Mouse (Mus musculus): ENCODE measurements around the gene Cldn14. TPM values are rescaled to one million over a fixed set of nuclear protein-coding genes. Genes with fewer than 3 reads are reported as not detected.
A peak's percentile ranks its signal among the peaks of the same experiment; 100 is the strongest.
"Not testable (repeated sequence)": the region's sequence is repeated elsewhere in the genome, so short reads cannot be mapped to it uniquely, and the experiment has no call there.

Gene Cldn14
- total RNA-seq, 2 experiments from 2014 or later: not detected

GRCm38 (mm10) chr16:94010156-94010555, 1.5 kb upstream of the Cldn14 start:
- intact Hi-C loops (cut with DNase I): no loop called here
- DNase-seq: no peak

GRCm38 (mm10) chr16:94009356-94009755, 719 bp upstream of the Cldn14 start:
- DNase-seq: no peak
- intact Hi-C loops (cut with DNase I): no loop called here

- intact Hi-C loops (cut with DNase I): no loop called here
- DNase-seq: peak in 1 of 2 experiments; percentile 24
Measured at GRCm38 (mm10) chr16:94006706-94007665, 1.7 kb downstream of the Cldn14 start.

GRCm38 (mm10) chr16:94003478-94003877, 5.2 kb downstream of the Cldn14 start:
- intact Hi-C loops (cut with DNase I): no loop called here
- DNase-seq: no peak

GRCm38 (mm10) chr16:94001366-94001765, 7.3 kb downstream of the Cldn14 start:
- intact Hi-C loops (cut with DNase I): no loop called here
- no peak for DNase-seq

- no peak for DNase-seq
- intact Hi-C loops (cut with DNase I): no loop called here
Measured at GRCm38 (mm10) chr16:93998895-93999294, 9.7 kb downstream of the Cldn14 start.

- intact Hi-C loops (cut with DNase I): no loop called here
- peak; percentile 43 to 58 for DNase-seq
Measured at GRCm38 (mm10) chr16:93983576-93983975, 25.1 kb downstream of the Cldn14 start.

GRCm38 (mm10) chr16:93982341-93982740, 26.3 kb downstream of the Cldn14 start:
- no peak for DNase-seq
- intact Hi-C loops (cut with DNase I): no loop called here

- no peak for DNase-seq
- intact Hi-C loops (cut with DNase I): no loop called here
Measured at GRCm38 (mm10) chr16:93981190-93981841, 27.3 kb downstream of the Cldn14 start.

GRCm38 (mm10) chr16:93980338-93980737, 28.3 kb downstream of the Cldn14 start:
- DNase-seq; intact Hi-C loops (cut with DNase I): not testable (repeated sequence)

- DNase-seq: no peak
- intact Hi-C loops (cut with DNase I): no loop called here
Measured at GRCm38 (mm10) chr16:93979316-93979715, 29.3 kb downstream of the Cldn14 start.

- intact Hi-C loops (cut with DNase I): loop anchor here (2.0 kb wide), 1 partner anchor 39 kb away; no protein-coding TSS in a partner anchor
- DNase-seq: no peak
Measured at GRCm38 (mm10) chr16:93977587-93977986, 31.1 kb downstream of the Cldn14 start.

- no peak for DNase-seq
- intact Hi-C loops (cut with DNase I): loop anchor here (1.0 to 2.0 kb wide), 2 partner anchors 38 to 59 kb away; no protein-coding TSS in a partner anchor
Measured at GRCm38 (mm10) chr16:93976907-93977306, 31.7 kb downstream of the Cldn14 start.

- DNase-seq: no peak
- intact Hi-C loops (cut with DNase I): no loop called here
Measured at GRCm38 (mm10) chr16:93975430-93975829, 33.2 kb downstream of the Cldn14 start.

GRCm38 (mm10) chr16:93974278-93974677, 34.4 kb downstream of the Cldn14 start:
- intact Hi-C loops (cut with DNase I): no loop called here
- DNase-seq: no peak

GRCm38 (mm10) chr16:93973554-93973953, 35.1 kb downstream of the Cldn14 start:
- peak in 1 of 2 experiments; percentile 13 for DNase-seq
- intact Hi-C loops (cut with DNase I): no loop called here

- no peak for DNase-seq
- intact Hi-C loops (cut with DNase I): no loop called here
Measured at GRCm38 (mm10) chr16:93973123-93973522, 35.5 kb downstream of the Cldn14 start.

- intact Hi-C loops (cut with DNase I): no loop called here
- no peak for DNase-seq
Measured at GRCm38 (mm10) chr16:93971046-93971445, 37.6 kb downstream of the Cldn14 start.

- intact Hi-C loops (cut with DNase I): no loop called here
Measured at GRCm38 (mm10) chr16:93967893-93968292, 40.7 kb downstream of the Cldn14 start.

GRCm38 (mm10) chr16:93962283-93962682, 46.4 kb downstream of the Cldn14 start:
- no peak for DNase-seq
- intact Hi-C loops (cut with DNase I): no loop called here

More at GRCm38 (mm10) chr16:93967893-93968292, 40.7 kb downstream of the Cldn14 start:
- no peak for DNase-seq

GRCm38 (mm10) chr16:93961099-93961646, 47.5 kb downstream of the Cldn14 start:
- intact Hi-C loops (cut with DNase I): no loop called here
- DNase-seq: no peak
